Mouse (Mus musculus) layer of hippocampus, postnatal 36 days (tissue): ENCODE data around the gene Fam166a. TPM values are rescaled to one million over a fixed set of nuclear protein-coding genes. Genes with fewer than 3 reads are reported as not detected.
"Not testable (repeated sequence)": the region's sequence is repeated elsewhere in the genome, so short reads cannot be mapped to it uniquely, and the experiment has no call there.

Source experiments
- DNase-seq, 2 experiments: peaks; one replicate each; pipeline ENCODE4 v3.0.0; 2022
- total RNA-seq, 2 experiments: library from RNA; stranded (reverse); gene quantifications; 2 replicates each; pipeline ENCODE4 v1.2.3; 2021

Fam166a gene
- total RNA-seq, 2 experiments from 2014 or later: not detected

DNA sequence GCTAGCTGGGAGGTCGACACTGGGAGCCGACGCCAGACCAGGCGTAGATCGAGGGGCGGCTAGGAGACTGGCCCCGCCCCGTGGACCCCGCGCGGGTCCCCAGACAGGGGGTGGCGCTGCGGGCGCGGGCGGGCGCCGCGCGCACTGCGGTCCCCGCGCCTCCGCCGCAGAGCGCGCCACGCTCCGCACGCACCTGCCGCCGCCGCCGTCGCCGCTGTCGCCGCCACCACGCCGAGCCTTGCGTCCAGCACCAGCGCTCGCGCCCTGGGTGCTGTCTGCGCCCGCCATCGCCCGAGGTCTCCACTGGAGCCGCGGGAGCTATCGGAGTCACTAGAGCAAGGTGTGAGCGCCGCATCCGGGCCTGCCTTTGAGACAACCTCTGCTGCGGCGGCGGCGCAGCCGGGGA, 23.6 kb downstream of the Fam166a start, which contains the start of the genes Rnf208 and Cysrt1:
TSS of gene Rnf208 (plus strand) at position 155 of the 406 bp plus-strand sequence.
TSS of gene Cysrt1 (minus strand) at position 352 of the 406 bp plus-strand sequence.
- DNase-seq: no peak

DNA sequence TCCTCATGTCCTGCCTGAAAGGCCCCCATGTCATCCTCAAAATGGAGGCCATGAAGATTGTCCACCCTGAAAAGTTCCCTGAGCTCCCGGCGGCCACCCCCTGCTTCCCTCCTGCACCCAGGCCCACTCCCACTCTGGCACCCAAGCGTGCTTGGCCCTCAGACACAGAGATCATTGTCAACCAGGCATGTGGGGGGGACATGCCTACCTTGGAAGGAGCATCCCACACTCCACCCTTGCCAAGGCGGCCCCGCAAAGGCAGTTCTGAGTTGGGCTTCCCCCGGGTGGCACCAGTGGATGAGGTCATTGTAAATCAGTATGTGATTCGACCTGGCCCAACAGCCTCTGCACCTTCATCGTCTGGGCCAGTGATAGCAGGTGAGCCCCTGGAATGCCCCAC, 24.8 kb downstream of the Fam166a start:
- DNase-seq: no peak

DNA sequence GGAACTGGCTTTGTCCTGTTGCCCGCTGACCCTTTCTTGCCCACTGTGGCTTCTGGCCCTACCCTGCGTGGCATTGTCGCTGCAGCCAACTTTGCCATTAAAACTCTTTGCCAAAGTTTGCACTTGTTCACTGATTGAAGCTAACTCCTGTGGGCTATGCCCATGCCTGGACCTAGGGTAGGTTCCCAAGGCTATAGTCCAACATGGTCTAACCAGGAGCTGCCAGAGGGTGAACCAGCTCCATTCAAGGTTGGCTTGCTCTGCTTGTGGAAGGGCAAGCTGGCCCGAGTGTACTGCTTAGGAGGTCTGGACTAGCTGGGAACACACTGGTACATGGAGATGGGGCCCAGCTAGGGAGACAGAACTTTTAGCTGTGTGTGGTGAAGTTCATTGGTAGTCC, 25.6 kb downstream of the Fam166a start:
- no peak for DNase-seq

DNA sequence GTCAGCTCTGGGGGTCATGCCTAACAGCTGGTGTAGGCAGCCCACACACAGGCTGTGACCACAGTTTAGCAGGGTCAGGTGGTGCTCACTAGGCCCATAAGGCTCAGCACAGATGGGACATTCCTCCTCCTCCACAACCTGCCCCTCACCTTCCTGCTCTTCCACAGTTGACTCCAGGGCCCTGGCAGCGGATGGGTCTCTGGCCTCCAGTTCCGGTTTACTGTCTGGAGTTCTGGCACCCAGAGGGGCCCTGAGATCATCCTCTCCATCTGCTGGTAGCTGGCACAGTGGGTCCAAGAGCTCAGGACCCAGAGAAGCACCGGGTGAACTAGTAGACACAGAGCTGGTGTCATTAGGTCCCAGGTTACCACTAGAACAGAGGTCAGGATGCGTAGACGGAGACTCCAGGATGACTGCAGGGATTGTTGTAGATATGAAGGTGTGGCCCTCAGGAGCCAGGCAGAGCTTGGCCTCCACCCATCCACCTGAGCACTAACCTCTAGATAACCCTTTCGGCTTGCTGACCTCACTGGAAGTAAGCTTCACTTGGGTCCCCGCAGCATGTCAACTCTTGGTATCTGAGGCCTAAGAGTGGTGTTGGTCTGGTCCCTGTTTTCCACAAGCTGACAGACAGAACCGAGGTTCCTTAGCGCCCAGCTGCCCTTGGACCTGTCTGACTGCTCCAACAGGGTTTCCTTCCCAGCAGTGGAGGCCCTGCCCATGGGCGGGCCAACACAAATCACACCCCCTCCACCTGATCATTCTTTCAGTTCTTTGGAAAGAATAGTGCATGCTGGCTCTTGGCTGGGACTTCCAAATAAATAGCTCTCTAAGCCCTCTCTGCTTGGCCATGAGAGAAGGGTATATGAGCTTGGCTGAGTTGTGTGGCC, 27.9 kb downstream of the Fam166a start, which contains the start of gene AL732309.1:
TSS of gene AL732309.1 (minus strand) at position 681 of the 890 bp plus-strand sequence.
- no peak for DNase-seq

DNA sequence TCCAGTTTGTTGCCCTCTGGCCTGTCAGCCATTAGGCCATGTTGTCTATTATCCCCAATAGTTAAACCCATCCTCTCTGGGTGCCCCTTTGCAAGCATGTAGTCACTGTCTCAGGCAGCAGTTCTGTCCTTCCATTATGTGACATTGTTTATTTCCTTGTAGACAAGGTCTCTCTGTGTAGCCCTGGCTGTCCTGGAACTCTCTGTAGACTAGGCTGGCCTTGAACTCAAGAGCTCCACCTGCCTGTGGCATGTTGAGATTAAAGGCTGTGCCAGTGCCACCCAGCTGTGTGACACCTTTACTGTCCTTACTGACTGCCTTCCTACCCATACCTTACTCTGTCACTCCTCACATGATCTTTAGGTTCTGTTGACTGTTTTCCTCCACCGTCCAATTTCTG, 33.8 kb downstream of the Fam166a start:
- DNase-seq: no peak

DNA sequence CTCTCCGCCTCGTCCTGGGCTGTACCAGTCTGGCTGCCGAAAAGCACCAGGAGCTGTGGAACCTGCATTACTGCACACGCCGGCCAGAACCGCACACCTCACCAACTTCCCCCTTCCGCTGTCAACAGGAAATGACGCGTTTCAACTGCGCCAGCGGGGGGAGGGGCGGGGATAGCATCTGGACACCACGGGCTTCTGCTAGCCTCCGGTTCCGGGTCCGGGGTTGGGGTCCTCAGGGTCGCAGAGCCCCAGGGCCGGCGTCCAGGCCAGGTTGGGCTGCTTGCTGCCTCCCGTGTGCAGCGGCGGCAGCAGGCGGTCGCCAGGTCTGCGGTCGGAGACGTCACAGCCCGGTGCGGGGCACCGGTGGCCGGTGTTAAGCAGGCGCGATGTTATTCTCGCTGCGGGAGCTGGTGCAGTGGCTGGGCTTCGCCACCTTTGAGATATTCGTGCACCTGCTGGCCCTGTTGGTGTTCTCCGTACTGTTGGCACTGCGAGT, 36.8 kb downstream of the Fam166a start, which contains the start of gene Tmem203:
TSS of gene Tmem203 (plus strand) at position 156 of the 496 bp plus-strand sequence.
- peak; percentile 87 to 89 for DNase-seq

DNA sequence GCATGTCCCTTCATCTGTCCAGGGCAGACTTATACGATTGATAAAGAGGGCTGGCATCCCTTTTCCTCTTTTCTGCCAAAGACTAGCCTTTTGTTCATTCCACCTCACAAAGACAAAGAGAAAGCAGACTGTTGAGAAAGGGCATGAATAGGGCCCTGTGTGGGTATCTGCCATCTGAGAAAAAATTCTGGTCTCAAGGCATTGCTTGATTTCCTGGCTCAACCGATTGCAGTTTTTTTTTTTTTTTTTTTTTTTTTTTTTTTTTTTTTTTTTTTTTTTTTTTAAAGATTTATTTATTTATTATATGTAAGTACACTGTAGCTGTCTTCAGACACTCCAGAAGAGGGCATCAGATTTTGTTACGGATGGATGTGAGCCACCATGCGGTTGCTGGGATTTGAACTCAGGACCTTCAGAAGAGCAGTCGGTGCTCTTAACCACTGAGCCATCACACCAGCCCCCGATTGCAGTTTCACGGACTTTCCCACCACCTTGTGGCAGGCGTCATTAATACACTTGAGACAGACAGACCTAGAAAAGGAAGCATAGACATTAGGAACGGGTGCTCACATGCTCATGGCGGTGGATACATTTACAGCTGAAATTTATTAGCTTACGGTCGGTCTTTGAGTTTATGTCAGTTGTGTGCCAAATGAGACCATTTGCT, 38.0 kb downstream of the Fam166a start:
- not testable (repeated sequence) for DNase-seq

DNA sequence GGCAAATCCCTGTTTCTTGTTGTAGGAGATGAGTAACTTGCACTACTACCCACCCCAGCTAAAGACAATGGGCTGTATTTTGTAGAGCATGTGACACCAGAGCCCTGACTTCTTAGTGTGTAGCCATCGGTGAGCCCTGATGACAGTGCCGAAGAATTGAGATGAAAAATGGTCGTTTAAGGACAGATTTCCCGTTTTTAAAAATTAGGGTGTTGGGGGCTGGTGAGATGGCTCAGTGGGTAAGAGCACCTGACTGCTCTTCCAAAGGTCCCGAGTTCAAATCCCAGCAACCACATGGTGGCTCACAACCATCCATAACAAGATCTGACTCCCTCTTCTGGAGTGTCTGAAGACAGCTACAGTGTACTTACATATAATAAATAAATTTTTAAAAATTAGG, 38.7 kb downstream of the Fam166a start:
- not testable (repeated sequence) for DNase-seq

DNA sequence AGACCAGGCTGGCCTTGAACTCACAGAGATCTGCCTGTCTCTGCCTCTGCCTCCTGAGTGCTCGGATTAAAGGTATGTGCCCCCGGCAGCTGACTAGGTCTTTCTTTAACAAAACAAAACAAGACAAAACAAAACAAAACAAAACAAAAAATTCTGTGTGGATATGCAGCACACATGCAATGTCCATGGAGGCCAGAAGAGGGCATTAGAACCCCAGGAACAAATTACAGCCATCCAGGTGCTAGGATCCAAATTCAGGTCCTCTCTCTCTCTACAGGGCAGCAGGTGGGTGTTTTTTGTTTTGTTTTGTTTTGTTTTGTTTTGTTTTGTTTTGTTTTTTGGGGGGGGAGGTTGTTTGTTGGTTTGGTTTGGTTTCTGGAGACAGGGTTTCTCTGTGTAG, 40.3 kb downstream of the Fam166a start:
- no peak for DNase-seq

DNA sequence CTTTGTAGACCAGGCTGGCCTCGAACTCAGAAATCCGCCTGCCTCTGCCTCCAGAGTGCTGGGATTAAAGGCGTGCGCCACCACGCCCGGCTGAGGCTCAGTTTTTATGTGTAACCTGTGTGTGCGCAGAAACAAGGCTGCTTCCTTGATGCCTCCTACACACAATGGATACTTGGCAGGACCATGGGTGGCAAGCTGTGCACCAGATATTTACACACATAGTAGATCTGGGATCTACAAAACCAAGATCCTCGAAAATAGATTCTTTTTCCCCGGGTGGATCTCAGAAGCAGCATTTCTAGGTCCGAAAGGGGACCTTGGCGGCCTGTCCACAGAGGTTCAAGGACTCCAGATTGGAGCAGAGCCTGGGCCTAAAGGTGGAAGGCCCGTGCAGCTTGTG, 43.3 kb downstream of the Fam166a start:
- no peak for DNase-seq

DNA sequence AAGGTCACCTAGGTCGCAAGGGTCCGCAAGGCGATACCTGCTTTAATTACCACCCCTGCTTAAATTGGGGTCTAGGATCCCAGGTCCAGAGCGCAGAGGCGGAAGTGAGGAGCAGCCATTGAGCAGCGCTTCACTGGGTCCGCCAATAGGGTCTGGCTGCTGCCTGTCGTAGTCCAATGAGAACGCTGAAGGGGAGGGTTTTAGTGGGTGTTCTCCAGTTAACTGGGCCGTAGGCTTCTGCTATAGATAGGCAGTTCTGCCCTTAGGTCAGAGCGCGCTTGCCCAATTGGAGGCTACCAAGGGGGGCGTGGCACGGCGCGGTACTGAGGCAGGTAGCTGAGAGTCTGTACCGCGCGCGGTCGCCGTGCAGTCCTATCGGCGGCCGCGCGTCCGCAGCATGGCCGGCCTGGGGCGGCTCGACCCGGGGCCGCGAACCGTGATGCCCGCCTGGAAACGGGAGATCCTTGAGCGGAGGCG, 43.8 kb downstream of the Fam166a start, which contains the start of gene Tprn:
TSS of gene Tprn (plus strand) at position 328 of the 477 bp plus-strand sequence.
- DNase-seq: peak; percentile 92 to 93

DNA sequence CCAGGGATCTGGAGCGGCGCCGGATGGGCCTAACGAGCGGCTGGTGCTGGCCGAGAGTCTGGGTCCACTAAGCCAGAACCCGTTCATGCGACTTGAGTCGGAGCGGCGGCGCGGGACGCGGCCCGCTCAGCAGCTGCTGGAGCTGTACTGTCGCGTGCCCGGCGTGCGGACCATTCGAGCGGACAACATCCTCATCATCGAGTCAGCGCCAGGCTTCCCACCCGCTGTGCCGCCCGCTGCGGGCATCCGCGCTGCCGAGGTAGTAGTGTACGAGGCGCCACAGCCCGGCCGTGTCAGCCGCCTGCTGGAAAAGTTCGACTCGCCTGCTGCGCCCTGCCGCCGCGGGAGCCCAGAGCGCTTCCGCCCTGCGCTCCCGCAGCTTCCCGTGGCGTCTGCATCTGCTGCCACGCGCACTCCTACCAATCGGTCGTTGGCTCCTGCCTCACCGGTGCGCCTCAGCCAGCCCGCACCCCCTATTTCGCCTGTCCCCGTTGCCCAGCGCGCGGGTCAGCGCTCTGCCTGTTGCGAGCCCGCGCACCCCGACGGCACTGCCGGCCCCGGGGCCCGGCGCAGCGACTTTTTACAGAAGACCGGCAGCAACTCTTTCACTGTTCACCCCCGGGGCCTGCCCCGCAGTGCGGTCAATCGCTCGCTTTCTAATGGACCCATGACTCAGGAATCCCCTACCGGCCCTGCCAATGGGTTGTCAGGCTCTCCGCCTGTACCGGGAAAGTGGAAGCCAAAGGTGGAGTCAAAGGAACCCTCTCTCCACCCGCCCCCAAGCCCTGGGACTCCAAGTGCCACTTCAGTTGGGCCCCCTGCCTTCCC, 44.5 kb downstream of the Fam166a start:
- no peak for DNase-seq

DNA sequence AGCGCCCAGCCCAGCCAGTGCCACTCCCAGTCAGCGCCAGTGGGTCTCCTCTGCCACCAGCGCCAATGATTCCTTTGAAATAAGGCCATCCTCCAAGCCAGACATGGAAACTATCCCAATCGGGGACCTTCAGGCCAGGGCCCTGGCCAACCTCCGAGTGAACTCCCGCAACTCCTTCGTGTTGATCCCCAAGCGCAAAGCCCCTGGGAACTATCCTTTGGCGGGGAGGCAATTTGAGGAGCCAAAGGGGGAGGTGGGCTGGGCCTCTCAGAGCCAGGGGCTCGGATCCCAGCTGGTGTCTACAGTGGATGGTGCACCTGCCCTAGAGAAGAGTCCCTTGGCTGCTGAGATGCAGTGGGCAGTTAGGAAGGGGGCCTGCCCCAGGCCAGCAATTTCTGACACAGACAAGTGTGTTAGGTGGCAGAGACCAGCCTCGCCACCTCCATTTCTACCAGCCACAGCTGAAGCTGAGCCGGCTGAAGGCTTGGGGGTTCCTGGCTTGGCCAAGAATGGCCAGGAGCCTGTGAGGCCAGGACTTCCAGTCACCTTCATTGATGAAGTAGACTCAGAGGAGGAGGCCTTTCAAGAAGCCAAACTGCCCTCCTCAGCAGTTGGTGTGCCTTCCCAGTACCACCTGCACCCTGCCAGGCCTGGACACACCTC, 45.2 kb downstream of the Fam166a start:
- no peak for DNase-seq

DNA sequence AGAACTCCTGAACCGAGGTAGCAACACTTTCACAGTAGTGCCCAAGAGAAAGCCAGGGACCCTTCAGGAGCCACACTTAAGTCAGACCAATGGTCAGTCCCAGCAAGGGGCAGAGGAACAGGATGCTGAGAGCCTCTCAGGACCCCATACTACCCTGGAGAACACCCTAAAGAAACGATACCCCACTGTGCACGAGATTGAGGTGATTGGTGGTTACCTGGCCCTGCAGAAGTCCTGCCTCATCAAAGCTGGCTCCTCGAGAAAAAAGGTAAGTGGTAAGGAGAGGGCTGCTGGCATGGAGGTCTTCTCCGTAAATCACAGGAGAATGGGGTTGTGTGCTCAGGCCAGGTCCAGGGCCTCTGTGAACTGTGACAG, 45.7 kb downstream of the Fam166a start:
- no peak for DNase-seq

DNA sequence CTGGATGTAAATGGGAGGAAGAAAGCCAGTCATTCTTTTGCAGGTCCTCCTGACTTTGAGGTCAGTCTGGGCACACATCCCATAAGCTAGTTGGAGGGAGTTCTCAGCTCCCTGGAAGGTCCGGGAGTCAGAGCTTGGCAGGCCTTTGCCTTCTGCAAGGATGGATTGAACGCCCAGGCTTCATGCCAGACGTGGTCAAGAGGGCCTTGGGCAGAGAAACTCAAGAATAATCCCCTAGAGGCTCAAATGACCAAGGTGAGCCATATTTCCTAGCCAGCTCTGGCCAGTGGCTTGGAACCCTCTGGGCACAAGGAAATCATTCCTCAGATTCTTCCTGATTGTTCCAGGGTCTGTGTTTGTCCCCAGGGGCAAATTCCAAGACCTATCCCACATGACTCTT, 46.3 kb downstream of the Fam166a start:
- no peak for DNase-seq

DNA sequence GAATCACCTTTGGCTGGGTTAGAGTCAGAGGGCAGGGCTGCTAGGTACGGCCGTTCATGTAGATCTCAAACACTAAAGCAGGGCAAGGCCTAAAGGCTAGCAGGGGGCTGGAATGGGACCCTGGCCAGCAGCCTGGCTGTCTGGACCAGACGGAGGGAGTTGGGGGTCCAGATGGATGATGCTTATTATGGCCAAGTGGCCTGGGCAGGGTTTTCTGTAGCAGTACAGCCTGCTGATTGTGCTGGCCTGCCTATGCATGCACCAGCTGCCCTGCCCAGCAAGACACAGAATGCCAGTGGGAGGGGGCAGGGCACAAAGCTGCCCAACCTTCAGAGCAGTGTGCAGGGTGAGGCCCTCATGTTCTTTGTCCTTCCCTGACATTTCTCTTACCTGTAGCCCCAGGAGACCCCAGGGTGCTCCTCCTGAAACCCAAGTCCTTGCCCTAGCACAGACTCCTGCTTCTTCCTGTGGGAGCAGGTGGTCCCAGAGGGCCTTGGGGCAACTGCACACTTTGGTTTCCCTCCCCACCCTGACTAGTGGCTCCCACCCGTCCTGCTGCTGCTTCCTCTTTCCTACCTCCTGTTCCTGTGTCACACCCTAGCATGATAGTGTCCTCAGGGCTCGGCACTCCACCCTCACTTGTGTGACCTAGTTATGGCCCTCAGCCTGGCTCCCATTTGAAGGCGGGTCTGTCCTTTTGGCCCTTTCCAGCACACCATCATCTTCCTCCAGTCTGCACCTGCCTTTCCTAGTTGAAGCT, 47.5 kb downstream of the Fam166a start:
- no peak for DNase-seq

DNA sequence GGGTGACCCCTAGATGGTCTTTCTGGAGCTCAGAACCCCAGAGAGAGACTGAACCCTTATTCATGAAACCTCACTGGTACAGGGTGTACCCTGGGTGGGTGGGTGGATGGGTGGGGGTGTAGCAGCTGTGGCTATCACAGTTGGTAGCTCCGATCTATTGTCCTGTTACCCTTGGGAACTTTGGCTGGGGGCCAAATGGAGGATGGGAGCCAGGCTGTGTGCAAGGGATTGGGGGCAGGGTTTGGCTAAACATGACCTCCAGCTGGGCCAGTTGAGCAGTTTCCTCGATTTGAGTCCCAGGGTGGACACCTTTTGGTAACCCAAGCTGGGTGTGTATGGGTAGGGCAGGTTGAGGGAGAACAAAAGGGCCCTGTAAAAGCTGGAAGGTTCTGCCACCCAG, 48.2 kb downstream of the Fam166a start:
- peak in 1 of 2 experiments; percentile 70 for DNase-seq

DNA sequence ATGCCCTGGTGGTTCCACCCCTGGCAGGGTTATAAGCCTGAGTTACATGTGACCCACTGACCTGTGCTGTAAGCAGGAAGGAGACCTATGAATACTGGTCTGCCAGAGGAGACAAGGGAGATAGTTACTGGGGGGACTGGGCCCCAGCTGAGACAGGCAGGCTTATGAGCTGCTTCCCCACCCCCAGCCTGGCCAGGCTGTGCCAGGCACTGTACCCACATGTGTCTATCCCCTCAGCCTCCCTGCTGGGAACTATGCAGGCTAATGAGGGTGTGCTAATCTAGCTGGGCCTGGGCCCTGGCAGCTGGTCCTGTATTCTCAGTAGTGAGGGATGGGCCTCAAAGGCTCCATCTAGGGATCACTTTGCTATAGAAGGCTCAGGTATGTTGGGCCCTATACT, 48.7 kb downstream of the Fam166a start:
- no peak for DNase-seq

DNA sequence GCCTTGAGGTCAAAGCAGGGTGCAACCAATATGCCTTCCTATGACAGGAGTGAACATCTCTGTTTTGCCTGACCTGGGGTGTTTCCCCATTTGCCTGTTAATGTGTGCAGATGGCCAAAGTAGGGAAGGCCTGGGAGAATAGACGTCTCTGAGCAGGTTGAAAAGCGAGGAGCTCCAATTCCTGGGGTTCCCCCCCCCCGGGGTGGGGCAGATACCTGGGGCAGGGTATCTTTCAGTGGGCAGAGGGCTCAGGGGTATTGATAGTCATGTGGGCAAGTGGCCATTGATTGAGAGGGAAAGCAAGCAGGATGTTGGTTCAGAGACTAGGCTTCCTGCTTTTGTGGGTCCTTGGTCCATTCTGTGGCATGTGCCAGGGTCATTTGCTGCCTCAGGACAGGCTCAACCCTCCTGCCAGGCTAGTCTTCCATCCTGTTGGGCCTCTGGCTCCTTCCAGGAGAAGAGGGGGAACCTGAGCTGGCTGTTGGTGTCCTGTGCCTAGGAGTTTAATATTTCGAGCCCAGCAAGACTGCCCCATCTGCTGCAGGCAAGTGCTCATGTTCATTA, 49.3 kb downstream of the Fam166a start:
- DNase-seq: no peak
